Mouse (Mus musculus): ENCODE data around the gene Gm42715.
"Not testable (repeated sequence)": the region's sequence is repeated elsewhere in the genome, so short reads cannot be mapped to it uniquely, and the experiment has no call there.

Gm42715 gene

DNA sequence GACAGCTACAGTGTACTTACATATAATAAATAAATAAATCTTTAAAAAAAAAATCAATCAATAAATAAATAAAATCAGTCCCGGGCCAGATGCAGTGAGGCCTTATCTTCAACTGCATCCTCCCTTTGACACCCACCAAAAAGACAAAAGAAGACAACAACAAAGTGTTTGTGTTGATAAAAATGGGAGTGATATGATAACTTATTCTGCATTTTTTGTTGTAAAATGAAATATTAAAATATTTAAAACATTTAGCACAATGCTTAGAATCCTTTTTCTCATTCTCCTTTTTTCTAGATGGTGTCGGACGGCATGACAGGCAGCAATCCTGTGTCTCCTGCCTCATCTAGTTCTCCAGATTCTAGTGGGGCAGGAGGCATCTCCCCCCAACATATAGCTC lies at the start of gene Gm42715:
Gm42715 (plus strand) TSS at position 301 of the 400 bp plus-strand sequence.
- no peak for DNase-seq (ENCODE audit: low read depth, low spot score)

DNA sequence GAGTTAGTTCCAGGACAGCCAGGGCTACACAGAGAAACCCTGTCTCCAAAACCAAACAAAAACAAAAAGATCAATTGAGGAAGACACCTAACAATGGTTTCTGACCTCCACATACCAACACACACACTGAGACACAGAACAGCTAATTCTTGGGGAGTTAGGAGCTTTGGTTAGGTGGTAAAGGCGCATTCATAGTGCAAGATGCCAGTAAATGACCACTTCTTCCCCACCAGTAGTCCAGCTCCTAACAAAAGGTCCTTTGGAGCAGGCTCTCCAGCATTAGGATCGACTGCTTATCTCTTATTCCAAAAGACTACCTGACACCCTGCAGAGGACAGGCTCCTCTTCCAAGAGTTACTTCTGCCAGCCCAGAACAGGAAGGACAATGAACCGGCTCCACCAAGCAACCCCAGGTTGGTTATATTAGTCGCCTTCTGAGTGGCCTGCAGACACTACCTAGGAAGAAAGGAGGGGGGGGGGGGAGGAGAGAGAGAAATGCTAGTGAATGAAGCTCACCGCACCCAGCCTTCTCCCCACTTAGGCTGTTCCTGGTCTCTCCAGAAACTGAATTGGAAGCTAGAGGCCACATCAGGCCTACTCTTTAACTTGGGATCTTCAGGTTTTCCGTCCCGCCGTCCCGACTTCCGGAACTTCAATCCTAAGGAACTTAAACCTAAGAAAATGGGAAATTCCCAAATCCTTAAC lies 49.2 kb upstream of the Gm42715 start:
- DNase-seq (ENCODE audit: low read depth, low spot score) = peak; percentile 68

DNA sequence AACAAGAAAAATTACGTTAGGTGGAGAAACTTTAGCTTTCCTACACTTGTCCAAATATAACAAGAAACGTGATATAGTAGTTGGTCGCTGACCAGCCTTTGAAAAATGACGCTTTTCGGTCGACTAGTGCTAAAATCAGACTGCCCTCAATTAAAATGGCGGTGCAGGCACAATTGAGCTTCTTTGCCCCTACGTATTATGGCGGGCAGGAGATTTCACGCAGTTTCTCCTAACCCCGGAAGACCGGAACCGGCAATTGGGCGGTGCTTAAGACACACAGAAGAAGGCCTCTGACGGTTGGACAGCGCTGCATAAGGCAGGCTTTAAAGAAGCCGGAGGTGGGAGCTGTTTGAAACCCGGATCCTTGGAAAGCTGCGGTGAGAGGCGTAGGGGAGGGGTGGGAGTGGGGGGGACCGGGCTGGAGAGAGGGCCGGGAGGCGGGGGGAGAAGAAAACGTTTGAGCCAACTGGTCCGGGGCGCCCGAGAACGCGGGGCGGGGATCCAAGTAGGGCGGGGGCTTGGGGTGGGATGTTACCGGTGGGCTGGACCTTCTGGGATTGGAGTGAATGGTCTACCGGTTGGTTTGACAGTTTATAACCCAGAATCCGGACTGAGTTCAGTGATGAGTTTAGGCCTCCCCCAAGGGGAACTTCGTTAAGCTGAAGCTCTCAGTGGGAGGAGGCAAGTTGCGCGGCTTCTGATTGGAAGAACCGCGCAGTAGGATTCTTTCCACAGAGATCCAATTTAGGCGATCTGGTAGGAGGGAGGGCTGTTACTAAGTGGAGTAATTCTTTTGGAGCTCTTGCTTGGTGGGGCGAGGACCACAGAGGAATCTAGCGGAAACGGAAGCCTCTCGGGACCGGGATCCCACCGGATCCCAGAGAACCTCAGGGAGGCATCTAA lies 48.4 kb upstream of the Gm42715 start:
- peak; percentile 96 for DNase-seq (ENCODE audit: low read depth, low spot score)

DNA sequence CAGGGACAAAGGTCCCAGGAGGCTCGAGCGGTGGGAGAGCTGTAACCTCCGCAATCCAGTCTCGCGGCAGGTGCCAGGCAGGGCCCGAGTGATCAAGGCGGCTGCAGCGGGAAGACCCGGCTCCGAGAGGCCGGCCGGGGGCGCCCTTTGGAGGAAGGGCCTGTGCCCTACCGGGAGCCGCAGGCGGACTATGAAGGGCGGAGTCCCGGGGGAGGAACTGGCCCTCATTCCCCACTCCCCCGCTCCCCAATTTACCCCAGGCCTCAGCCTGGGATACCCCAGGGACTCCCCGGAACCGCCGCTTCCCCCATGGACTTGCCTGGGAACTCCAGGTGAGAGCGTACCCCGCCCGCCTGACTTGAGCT lies 47.8 kb upstream of the Gm42715 start:
- peak; percentile 74 for DNase-seq (ENCODE audit: low read depth, low spot score)

DNA sequence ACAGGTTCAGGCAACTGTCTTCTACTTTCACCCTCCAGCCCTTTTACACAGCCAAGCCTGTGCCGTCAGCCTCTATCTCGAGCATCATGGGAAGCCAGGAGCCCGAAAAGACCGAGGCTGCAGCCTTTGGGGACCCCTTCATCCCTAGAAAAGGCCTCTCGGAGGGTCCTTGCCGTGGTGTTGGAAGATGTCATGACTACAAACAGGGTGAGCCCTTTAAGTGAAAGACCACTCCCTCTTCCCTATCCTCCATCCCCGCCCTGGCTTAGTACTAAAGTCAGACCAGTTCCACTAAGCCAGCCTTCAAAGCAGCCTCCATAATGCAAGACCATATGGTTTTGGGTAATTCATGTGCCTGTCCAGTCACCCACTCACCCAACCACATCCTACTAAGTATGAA lies 47.3 kb upstream of the Gm42715 start:
- DNase-seq (ENCODE audit: low read depth, low spot score) = no peak

DNA sequence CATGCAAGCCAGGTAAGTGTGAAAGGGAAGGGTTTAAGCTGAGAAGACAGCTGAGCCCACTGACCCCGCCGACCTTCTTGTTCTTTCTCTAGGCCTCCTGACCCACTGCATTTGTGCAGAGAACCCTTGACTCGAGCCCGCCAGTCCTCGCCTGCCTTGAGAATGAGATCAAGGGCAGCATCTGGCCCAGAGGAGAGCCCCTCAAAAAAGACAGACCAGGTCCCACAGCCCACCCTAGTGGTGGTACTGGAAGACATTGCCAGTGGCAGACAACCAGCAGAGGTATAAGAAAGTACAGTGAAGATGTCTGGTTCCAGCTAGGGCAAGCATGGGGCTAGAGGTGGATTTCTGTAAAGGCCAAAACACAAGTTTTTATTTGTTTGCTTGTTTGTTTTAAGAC lies 45.7 kb upstream of the Gm42715 start:
- peak; percentile 48 for DNase-seq (ENCODE audit: low read depth, low spot score)

DNA sequence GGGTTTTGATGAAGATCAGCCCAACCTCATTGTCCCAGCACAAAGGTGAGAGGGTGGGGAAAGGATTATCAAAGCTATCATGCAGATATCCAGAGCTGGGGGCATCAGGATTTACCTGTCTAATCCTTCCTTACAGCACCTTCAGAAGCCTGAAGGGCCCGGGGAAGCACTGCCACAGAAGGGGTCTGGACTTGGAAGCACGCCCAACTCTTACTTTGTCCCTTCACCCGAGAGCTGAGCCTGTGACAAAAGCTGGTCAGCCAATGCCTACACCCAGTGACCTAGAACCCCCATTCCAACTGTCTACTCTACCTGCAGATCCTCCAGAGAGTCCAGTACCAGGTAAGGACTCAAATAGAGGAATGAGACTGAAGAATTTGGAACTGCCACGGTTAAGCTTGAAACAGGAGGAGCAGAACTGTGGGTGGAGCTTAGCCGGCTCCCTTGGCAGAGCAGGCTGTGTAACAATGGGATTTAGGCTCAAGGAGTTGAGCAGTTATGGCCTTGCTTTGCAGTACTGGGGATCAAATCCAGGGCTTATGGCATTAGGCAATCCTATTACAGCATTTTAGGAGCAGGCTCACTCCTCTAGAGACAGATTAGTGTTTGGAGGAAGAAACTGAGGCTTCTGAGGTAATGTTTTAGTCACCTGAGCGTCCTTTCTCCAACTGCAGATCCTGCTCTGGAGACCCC lies 44.9 kb upstream of the Gm42715 start:
- no peak for DNase-seq (ENCODE audit: low read depth, low spot score)

DNA sequence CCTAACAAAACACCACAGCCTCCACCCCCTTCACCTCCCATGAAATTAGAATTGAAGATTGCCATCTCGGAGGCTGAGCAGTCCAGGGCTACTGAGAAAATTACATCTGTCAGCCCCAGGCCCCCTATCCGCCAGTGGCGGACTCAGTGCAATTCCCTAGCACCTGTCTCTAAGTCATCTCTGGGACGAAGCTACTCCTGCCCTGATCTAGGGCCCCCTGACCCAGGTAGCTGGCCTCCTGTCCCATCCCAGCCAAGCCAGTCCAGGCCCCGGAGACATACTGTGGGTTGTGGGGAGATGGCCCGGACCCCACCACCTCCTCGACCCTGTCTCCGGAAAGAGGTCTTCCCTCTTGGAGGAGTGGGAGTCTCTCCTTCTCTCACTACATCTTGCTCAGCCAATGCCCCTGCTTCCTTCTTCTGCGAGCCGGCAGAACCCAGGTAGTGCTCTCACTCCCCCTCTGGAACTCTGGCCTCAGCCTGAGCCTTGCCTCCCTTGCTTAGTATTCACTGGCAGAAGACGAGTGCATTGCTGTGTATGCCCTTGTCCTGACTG lies 44.1 kb upstream of the Gm42715 start:
- DNase-seq (ENCODE audit: low read depth, low spot score) = no peak

DNA sequence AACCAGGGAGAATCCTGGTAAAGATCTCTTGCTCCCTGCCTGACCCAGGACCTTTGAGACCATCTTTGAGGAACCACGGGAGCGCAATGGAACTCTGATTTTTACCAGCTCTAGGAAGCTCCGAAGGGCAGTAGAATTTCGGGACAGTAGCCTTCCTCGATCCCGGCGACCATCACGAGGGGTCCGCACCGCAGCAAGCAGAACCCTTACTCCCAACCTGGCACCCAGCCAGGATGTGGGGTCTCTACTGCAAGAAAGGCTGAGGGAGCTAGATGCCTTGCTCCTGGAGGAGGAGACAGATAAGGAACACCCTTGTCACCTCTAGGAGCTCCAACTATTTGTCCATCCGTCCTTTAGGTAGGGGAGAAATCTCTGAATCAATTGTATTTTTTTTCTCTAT lies 43.0 kb upstream of the Gm42715 start:
- no peak for DNase-seq (ENCODE audit: low read depth, low spot score)

DNA sequence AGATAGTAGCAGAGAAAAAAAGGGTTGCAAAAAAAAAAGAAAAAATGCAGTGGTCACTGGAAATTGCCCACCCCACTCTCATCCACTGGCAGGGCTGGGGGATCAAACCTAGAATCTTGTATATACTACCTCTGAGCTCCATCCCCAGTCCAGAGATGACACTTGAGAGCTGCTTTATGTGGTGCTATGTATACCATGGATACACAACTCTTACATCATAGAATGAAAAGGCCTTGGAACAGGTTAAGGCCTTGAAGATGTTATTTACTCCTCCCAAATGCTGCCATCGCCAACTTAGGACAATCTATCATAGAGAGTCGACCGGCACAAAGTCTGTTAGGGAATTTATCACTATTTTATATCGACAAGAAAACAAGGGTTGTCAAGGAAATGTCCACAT lies 42.5 kb upstream of the Gm42715 start:
- no peak for DNase-seq (ENCODE audit: low read depth, low spot score)

DNA sequence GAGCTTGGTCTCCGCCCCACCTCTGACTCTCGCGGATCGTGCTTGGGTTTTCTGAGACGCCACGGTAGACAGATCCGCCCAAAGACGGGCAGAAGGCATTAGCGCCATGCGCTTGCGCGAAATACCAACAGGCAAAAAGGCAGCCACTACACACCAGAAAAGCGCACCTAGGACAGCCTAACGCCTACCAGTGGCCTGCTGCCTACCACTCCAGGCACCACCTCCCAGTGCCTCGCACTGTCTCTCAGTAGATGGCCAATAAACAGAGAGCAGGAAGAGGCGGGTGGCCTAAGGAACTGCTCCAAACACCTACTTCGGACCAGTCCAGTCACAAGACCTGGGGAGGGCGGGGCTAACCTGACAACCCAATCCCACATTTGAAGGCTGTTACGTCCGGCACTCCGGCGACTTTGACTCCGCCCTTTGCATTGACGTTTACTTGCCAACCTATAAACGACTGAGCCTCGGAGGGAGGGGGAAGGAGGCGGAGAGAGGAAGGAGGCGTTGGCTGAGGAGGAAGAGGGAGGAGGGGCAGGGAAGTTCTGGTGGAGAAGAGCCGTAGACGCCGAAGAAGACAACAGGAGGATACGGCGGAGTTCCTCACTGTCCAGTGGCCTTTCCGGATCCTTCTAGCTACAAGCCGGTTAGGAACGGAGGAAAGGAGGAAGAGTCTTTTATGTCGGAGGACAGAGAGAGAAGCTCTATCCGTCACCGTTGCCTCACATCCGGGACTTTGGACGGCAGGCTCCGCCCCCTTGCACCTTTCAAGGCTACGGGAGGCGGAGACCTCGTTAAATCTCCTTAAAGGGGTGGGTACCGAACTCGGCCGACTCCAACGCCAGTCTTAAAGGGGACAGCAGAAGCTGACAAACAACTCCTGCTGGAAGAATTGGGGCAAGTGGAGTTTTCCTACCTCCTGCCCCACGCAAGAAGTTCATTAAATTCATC lies 41.4 kb upstream of the Gm42715 start:
- DNase-seq (ENCODE audit: low read depth, low spot score) = peak; percentile 100

DNA sequence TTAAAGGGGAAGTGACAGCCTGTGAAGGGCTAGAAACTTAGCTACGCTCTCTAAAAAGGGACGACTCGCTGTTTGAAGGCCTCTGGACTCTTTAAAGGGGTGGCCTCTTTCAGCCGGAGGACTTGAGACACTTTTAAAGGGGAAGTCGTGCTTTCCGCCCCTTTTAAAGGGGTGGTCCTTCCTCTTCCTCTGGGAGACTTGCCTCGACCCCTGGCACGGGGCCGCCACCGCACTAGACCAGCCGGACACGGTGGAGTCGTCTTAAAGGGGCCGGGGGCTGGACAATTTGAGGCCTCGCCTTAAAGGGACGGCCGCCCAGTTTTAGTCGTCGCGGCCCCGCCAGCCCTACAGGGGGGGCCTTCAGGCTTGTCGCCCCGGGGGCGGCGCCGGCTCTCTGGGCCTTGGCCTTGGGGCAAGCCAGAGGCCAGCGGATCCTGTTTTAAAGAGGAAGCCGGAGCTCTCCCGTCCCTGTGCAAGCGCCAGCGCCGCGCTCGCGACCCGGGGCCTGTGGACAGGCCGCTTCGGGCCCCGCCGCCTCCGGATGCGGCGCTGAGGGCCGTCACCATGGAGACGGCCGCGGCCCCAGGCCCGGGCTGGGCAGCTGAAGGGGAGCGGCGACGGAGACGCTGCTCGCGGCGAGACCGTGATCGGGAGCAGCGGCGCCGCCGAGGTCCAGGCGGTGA lies 40.6 kb upstream of the Gm42715 start, which contains the start of gene Fbrs:
Fbrs (plus strand) TSS at position 565 of the 683 bp plus-strand sequence.
- peak; percentile 96 for DNase-seq (ENCODE audit: low read depth, low spot score)

DNA sequence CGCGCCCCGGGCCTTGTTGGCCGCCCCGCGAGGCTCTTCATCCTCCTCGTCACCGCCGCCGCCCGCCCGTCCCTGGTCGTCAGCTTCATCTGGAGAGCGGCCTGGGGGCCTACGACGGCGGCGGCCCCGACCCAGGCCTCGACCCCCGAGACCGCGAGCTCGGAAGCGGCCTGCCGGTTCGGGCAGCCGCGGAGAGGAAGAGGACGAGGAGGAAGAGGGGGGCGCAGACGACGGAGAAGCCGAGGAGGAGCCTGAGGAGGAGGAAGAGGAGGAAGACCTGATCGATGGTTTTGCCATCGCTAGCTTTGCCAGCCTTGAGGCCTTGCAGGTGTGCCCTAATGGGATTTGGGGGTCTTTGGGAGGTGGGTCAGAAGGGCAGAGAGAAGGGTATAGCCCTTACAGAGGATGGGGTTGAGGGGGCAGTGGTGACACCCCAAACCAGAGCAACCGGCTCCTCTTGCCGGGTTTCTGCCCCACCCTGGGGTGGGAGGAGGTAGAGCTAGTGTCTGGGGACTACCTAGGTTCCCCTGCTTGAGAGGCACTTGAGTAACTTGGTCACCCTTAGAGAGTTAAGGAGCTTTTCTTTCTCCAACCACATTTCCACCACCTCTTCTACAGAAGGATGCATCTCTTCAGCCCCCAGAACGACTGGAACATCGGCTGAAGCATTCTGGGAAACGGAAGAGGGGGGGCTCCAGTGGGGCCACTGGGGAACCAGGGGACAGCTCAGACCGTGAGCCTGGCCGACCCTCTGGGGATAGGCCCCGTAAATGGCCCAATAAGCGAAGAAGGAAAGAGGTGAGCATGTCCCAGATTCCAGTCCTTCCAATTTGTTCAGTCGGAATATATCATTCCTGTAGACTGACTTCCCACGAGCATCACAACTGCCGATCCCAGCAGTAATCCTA lies 39.8 kb upstream of the Gm42715 start:
- peak; percentile 68 for DNase-seq (ENCODE audit: low read depth, low spot score)

DNA sequence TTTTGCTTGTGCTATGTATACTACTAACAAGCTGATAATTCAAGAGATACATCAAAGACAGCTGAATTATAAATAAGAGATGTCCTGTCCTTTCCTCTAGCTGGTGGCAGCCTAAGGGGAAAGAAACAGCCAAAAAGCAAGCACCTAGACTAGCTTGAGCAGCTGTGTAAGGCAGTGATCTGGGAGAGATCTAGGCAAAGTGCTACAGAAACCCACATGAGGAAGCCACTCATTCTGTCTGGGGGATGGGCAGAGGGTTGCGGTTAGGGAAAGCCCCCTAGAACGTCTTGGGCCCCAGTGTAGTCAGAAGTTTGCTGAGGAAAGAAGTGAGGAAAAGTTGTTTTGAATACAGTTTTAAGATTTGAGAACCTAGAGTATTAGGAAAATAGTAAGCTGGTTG lies 39.1 kb upstream of the Gm42715 start:
- DNase-seq (ENCODE audit: low read depth, low spot score) = peak; percentile 92

DNA sequence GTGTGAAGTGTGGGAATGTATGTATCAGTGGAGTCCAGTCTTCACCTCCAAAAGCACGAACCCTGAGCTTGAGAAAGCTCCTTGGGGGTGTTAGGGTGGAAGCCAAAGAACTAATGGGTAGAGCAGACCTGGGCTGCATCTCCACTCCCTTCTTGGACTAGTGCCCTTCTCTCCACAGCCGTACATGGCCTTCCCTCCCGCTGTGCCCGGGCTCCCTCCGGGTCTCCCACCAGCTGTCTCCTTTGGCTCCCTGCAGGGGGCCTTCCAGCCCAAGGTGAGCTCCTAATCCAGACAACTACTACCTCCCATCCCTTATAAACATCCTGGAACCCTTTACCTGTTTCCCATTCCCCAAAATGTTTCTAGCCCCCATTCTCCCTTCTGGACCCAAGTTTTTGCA lies 34.0 kb upstream of the Gm42715 start:
- no peak for DNase-seq (ENCODE audit: low read depth, low spot score)

DNA sequence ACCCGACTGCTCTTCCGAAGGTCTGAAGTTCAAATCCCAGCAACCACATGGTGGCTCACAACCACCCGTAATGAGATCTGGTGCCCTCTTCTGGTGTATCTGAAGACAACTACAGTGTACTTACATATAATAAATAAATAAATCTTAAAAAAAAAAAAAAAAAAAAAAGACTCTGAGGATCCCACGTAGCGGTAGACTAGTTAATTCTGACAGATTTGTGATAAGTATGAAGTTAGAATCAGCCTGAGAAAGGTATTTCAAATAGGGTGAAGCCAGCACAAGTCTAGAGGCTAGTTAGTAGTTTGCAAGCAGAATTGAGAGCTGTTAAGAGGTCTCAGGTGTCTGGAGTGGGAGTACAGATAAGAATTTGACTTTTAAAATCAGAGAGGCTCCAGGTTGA lies 31.0 kb upstream of the Gm42715 start:
- not testable (repeated sequence) for DNase-seq (ENCODE audit: low read depth, low spot score)

DNA sequence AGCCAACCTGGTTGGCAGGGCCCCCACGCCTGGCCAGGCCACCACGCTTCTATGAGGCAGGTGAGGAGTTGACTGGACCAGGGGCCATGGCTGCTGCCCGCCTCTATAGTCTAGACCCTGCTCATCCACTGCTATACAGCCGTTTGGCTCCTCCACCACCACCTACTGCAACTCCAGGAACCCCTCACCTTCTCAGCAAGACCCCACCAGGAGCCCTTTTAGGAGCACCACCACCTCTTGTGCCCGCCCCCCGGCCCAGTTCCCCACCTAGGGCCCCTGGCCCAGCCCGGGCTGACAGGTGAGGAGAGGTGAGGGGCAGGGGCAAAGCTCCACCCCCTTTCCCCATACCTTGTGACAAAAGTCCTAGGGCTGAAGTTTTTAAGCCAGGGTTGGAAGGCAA lies 29.4 kb upstream of the Gm42715 start:
- no peak for DNase-seq (ENCODE audit: low read depth, low spot score)

DNA sequence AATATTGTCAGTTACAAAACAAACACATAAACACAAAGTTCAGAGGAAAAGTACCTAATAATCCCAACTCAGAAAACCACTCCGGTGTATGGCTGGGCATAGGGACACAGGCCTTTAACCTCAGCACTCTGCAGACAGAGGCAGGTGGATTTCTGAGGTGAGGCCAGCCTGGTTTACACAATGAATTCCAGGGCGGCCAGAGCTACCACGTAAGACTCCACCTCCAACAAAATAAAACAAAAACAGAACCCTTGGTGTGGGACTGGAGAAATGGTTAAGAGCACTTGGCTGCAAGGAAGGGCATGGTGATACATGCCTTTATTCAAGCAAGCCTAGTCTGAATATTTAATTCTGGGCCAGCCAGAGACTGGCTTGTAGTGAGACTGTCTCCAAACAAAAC lies 27.5 kb upstream of the Gm42715 start:
- no peak for DNase-seq (ENCODE audit: low read depth, low spot score)

DNA sequence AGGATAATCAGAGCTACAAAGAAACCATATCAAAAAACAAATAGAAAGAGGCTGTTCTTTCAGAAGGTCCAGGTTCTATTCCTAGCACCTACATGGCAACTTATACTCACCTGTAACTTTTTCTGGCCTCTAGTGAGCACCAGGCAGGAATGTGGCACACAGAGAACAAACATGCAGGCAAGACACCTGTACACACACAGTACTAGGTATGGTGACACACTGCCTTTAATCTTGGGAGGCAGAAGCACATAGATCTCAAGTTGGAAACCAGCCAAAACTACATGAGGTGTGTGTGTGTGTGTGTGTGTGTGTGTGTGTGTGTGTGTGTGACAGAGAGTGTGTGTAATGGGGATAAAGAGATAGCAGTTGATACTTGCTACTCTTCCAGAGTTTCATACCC lies 24.7 kb upstream of the Gm42715 start:
- no peak for DNase-seq (ENCODE audit: low read depth, low spot score)
